Mouse (Mus musculus) spleen, adult 12 weeks (tissue): ENCODE data around the gene Rtn3.

ENCODE experiments used
- DNase-seq: peaks from one replicate; pipeline ENCODE4 v3.0.0; 2022; ENCODE audit warnings: low spot score

Gene Rtn3

GRCm38 (mm10) chr19:7487680-7488079, 4.6 kb upstream of the Rtn3 start:
- DNase-seq = no peak

GRCm38 (mm10) chr19:7484076-7484475, 995 bp upstream of the Rtn3 start:
- no peak for DNase-seq

DNA sequence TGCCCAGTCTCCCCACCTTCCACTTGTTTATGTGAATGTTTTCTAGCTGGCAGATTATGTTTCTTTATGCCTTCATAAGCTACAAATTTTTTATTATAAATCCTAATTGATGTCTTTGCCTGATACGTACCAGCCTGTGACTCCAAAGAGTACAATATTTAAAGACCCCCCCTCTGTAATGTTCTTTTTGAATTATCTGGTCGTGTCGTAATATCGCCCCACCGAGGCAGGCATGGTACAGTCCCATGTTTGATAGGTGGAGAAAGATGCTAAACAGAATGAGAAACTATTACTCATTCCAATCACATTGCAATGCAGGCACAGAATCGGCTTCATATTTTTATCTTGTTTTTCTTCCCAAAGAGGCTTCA, 416 bp upstream of the Rtn3 start:
- no peak for DNase-seq

GRCm38 (mm10) chr19:7482266-7482598, 849 bp downstream of the Rtn3 start:
- DNase-seq = no peak

DNA sequence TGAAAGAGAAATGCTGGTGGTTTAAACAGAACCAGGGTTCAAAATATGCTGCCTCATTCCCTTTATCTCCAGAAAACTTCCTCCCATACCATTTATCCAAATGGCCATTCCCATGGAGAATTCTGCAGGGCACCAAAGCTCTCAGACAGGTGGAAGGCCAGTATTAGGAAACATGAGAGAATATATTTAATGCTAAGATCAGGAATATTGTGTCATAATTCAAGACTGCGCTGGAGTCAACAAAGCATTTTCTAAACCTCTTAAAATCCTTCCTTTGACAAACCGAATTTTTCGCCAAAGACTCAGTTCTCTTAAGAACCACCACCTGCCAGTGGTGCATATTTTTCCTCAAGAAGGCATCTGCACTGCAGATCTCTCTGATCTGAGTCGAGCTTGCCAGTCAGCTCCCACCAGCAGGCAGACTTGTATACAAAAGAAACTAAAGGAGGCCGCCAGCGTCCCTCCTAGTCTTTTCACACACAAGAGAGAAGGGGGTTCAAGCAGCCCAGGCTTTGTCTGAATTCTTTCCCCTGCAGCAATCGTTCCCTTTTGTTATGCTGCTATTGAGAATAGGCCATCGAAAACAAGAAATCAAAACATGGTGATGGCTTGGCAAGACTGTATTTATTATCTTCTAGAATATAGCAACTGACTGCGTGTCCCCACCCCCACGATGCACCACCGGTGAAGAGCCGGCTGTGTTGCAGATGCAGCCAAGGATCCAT, 1.4 kb downstream of the Rtn3 start:
- DNase-seq = peak; percentile 7

GRCm38 (mm10) chr19:7479751-7480248, 3.3 kb downstream of the Rtn3 start:
- no peak for DNase-seq

GRCm38 (mm10) chr19:7470643-7471042, 12.4 kb downstream of the Rtn3 start:
- no peak for DNase-seq

DNA sequence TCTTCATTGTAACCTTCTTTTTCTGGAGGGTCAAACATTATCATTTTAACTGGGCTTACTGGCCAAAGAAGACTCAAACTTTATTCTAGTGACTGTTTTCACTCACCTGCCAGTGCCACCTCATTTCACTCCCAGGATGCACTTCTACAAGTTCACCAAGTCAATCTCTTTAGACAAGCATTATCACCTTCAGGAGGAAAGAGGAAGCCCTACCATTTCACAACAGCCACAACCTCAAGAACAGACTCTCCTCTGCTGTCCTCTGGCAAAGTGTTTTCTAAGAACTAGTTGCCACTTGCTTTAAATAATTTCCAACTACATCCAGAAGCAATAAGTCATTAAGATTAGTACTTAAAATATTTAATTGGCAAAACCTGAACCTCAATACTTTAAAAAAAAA, 15.2 kb downstream of the Rtn3 start:
- DNase-seq = no peak

GRCm38 (mm10) chr19:7459370-7459769, 23.7 kb downstream of the Rtn3 start:
- no peak for DNase-seq

- no peak for DNase-seq
These were observed 24.2 kb downstream of the Rtn3 start for GRCm38 (mm10) chr19:7458901-7459300.

- no peak for DNase-seq
These were observed 26.3 kb downstream of the Rtn3 start for GRCm38 (mm10) chr19:7456803-7457202.

DNA sequence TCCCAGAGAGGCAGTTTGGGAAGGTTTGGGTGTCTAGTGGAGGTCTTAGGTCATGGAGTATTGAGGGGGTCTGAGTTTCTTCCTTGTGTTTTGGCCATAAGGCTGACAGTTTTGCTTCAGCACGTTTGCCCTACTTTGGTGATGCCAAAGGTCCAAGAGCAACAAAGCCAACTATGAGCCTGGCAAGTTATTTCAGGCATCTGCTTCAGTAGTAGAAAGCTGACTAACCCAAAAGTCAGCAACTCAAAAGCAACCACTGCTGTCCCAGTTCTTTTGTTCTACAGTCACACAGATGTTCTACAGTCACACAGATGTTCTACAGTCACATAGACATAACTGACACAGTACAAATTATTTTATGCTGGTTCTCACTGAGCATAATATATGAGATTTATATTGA, 37.5 kb downstream of the Rtn3 start:
- no peak for DNase-seq

GRCm38 (mm10) chr19:7445105-7445504, 38.0 kb downstream of the Rtn3 start:
- DNase-seq = no peak

- DNase-seq = no peak
These were observed 41.6 kb downstream of the Rtn3 start for GRCm38 (mm10) chr19:7441493-7441892.

DNA sequence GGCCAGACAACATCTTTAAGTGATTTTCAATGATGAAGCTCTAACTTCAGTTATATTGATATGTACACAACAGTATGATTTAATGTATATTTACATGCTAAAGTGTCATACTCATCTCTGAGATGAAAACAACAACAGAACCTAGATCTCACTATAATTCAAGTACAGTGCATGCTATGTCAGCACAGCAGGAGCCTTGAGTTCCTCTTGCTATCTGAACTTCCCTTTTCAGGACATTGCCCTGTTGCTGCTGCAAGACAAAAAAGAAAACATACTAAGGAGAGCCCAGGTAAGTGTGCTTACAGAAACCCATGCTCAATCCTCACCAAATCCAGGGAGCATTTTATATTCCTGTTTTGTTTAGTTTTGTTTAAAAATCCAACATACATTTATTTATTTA, 44.8 kb downstream of the Rtn3 start:
- no peak for DNase-seq

DNA sequence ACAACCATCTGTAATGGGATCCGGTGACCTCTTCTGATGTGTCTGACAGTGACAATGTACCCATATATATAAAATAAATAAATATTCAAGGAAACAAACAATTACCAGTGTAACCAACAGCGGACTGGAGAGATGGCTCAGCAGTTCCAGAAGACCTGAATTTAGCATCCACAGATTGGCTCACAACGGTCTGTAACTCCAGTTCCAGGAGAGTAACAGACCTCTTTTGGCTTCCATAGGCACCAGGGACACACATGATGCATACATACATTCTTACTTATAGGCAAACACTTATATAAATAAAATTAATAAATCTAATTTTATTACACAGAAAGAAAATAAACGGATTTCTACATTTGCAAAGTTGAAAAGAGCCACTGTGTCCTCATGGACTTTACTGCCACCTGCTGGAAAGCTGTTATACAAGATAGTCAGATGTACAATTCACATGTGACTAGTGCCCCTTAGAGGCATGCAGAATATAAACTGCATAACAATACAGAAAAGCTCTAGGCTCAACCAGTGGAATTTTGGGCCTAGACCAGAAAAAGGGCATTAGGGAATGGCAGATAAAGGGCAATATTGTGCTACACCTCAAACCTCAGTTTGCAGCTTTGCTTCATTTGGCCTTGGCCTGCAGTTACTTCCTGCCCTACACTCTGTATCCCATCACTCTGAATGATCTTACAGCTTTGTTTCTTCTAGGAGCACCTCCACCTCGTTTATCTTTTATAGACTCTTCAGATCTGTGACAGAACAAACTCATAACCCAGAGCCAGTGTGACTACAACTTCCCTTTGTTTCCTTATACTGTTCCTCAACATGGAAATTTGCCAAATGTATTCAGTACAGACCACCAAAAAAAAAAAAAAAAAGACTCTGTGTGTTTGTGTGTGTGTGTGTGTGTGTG, 46.8 kb downstream of the Rtn3 start:
- DNase-seq = no peak

DNA sequence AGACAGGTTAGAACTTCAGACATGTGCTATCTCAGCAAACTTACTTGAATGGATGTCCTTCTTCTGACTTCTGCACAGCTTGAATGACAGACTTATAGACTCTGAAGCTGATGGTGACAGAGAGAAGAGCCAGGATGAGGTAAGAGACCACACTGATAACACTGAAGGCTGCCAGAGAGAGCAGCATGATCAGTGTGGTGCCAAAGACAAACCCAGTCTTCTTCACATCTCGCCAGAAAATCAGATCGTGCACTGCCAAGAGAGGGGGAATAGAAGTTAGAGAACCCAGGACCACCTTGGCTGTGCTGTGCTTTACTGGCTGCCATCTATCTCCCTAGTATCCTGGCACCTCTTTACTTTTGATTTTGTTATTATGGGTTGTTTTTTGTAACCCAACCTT, 48.2 kb downstream of the Rtn3 start:
- no peak for DNase-seq

DNA sequence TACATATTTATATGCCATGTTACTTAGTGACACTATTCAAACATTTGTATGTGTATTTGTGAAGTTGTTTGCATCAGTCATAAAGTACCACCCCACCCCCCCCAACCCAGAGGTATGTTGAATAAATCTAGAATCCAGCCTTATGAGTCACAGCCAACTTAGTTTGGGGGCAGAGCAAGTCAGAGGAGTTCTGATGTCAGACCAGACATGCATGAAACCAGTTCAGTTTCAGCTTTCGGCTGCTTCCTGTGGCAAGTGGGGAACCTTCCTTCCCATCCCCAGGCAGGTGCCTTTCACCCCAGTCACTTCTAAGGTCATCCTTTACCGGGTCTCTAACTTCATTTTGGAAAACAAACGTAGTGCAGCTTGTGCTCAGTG, 57.7 kb downstream of the Rtn3 start:
- no peak for DNase-seq

DNA sequence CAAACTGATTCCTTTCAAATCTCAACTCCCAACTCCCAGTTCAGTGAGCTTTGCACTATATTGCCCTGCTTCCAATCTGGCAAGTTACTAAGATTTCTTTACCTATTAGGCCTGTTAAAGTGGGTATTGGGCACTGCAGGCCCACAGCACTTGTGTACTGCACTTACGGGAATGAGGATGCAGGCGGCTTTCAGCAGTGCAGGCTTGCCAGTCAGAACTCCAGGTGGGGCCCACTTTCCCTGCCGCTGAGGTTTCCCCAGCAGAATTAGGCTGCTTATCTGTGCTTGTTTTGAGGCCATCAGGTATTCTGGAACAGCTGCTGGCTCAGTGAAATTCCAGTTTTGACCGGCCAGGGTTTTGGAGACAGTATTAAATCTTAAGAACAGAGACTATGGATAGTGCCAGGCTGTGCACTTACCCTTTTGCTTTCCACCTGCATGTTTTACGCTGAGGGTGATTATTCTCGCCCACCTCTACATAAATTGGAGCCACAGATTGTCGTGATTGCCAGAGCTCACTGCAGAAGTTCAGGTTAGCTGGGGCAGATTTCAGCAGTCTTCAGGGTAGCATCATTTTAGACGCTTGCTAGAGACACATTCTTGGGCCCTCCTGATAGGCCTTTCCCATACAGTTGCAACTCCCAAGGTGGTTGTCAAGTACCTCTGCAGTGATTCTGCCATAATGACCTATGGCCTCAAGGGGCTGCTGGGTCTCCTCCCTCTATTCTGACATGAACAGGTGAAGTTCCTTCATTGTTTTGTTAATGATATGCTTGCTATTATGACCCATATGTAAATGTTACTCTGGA, 58.3 kb downstream of the Rtn3 start:
- DNase-seq = no peak

DNA sequence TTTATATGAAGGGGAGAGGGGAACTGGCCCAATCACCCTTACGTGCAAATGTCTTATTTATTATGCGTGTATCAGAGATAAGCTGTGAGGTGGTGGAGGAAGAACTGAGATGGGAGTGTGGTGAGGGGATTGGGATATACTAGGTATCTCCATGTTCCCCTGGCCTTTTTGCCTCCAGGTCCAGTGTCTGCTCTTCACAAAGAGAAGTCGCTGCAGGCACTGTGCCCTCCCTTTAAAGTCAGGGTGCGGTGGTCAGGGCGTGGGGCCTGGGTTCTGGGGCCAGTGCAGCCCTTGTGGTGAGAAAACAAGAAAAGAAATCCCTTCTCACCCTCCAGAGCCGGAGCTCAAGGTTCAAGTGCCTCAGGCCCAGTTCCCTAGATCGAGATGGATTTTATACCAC, 59.0 kb downstream of the Rtn3 start:
- no peak for DNase-seq

DNA sequence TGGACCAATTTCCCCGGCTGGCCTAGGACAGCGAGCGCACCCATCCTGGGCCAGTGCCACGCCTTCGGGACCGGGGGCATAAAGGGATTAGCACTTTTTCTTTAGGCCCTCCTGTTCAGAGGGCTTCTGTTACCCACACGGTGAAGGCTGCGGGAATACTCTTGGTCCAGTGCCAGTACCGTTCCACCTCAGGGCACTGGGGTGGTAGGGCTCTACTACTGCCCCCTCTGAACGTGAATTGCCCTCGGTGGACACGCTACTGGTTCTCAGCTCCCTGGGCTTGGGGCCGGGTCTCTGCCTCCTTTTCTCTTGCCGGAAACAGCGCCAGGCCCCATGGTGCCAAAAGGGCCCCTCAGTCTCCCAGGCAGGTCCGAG, 59.4 kb downstream of the Rtn3 start:
- DNase-seq = no peak

DNA sequence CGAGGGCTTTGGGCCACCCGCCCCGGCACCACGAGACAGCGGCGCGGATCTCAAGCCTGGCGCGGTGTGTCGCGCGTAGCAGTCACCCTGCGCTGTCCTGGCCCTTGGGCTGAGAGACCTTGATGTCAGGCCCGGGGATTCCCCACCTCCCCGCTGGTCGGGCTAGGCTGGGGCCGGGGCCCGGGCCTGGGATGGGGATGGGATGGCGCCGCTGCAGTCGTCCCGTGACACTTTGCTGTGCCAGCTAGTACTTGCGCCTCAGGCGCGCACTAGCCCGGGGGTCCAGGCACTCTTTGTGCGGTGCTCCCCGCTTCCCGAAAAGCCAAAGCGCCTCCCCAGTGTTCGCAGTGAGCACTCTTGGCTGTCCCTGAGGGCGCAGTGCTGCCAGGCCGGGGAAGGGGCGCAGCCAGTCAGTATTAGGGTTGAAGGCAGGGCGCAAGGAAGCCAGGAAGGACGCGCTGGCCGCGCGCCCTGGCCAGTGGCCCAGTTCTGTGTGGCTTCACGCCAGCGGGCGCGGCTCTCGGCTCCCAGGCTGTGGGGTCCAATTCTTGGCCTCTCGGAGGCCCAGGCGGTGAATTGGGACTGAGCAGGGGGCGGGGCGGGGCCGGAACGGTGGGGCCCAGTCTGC, 59.9 kb downstream of the Rtn3 start:
- DNase-seq = no peak
